Mouse (Mus musculus) liver, adult 2 months (tissue): Measurements from ENCODE around the gene Hist1h4m. TPM values are rescaled to one million over a fixed set of nuclear protein-coding genes. Genes with fewer than 3 reads are reported as not detected.
"Not testable (repeated sequence)": the region's sequence is repeated elsewhere in the genome, so short reads cannot be mapped to it uniquely, and the experiment has no call there.

ENCODE experiments used
- DNase-seq: peaks from one replicate; pipeline ENCODE4 v3.0.0-alpha.2; 2011; ENCODE audit warnings: low read depth, low spot score; ENCODE audit errors: extremely low read depth
- H3K27ac ChIP-seq: fragments of 200-500 bp; replicated peaks from 2 replicates; pipeline ENCODE4 v1.5.1; 2012; ENCODE audit warnings: low read depth, mild to moderate bottlenecking, control low read depth, inconsistent platforms, low read length; ENCODE audit not compliant: insufficient read depth
- H3K27me3 ChIP-seq: fragments of 200-500 bp; 2 replicates; pipeline ENCODE4 v1.6.1; 2012; ENCODE audit warnings: mild to moderate bottlenecking, moderate library complexity, low read length, inconsistent platforms; ENCODE audit not compliant: control insufficient read depth, insufficient read depth
- H3K36me3 ChIP-seq: fragments of 200-500 bp; 2 replicates; pipeline ENCODE4 v1.6.1; 2012; ENCODE audit warnings: low read length, inconsistent platforms; ENCODE audit not compliant: control insufficient read depth, insufficient read depth
- H3K4me1 ChIP-seq: fragments of 200-500 bp; 2 replicates; pipeline ENCODE4 v1.6.1; 2011; ENCODE audit warnings: low read length; ENCODE audit not compliant: control insufficient read depth, insufficient read depth
- H3K4me3 ChIP-seq: fragments of 200-500 bp; 2 replicates; pipeline ENCODE4 v1.5.1; 2011; ENCODE audit warnings: low read depth, mild to moderate bottlenecking, control low read depth, low read length, moderate library complexity; ENCODE audit not compliant: insufficient read depth
- H3K79me2 ChIP-seq: fragments of 200-500 bp; 2 replicates; pipeline ENCODE4 v1.6.1; 2012; ENCODE audit warnings: inconsistent platforms, mild to moderate bottlenecking, low read length, moderate library complexity; ENCODE audit not compliant: control insufficient read depth, insufficient read depth
- H3K9ac ChIP-seq: fragments of 200-500 bp; 2 replicates; pipeline ENCODE4 v1.6.1; 2012; ENCODE audit warnings: low read depth, mild to moderate bottlenecking, control low read depth, inconsistent platforms, low read length
- CTCF ChIP-seq: fragments of 200-500 bp; IDR thresholded peaks from 2 replicates; pipeline ENCODE4 v1.5.1; 2011; ENCODE audit warnings: low read depth, low read length, control low read depth
- POLR2A ChIP-seq: fragments of 200-500 bp; IDR thresholded peaks from 2 replicates; pipeline ENCODE4 v1.6.1; 2011; ENCODE audit warnings: low read length, control low read depth; ENCODE audit not compliant: insufficient read depth; ENCODE audit errors: extremely low read depth
- WGBS: fragments of 180-500 bp; shearing (Covaris S2); methylation state at CpG from one replicate; pipeline ENCODE4 v1.1.7; 2018; 5-methylcytosine and 5-hydroxymethylcytosine counted together
- polyA plus RNA-seq: library from polyadenylated mRNA; depleted of rRNA; stranded (reverse); fragments of >200 nt; gene quantifications from 2 replicates; pipeline ENCODE4 v1.2.3, GENCODE M21; 2012; rRNA removed
- total RNA-seq: library from RNA; depleted of rRNA; stranded (reverse); fragments of >200 nt; gene quantifications from 2 replicates; pipeline ENCODE4 v1.2.3, GENCODE M21; 2014; rRNA removed

Hist1h4m gene
- total and polyA plus RNA-seq, 2 experiments: 0.74 TPM; not detected in 1

- TF ChIP-seq CTCF (no peak), POLR2A (no peak)
These were observed 36.3 kb downstream of the Hist1h4m start for GRCm38 (mm10) chr13:21847883-21848282.

GRCm38 (mm10) chr13:21850696-21851095, 39.1 kb downstream of the Hist1h4m start:
- not testable (repeated sequence) for H3K4me1 ChIP-seq, DNase-seq, H3K27ac ChIP-seq, H3K9ac ChIP-seq, H3K79me2 ChIP-seq, H3K36me3 ChIP-seq, H3K4me3 ChIP-seq, H3K27me3 ChIP-seq
- WGBS: 80% methylated on average over 1 of the region's 1 CpGs

More at GRCm38 (mm10) chr13:21847883-21848282, 36.3 kb downstream of the Hist1h4m start:
- no peak overlapping the region for H3K9ac ChIP-seq
- no peak overlapping the region for H3K27ac ChIP-seq
- no peak for DNase-seq
- H3K79me2 ChIP-seq: no peaks in the 10 kb centered on the region
- H3K36me3 ChIP-seq: no peaks in the 10 kb centered on the region
- WGBS: 45% methylated on average over 8 of the region's 8 CpGs
- H3K27me3 ChIP-seq: no peaks in the 10 kb centered on the region
- no peaks in the 10 kb centered on the region for H3K4me1 ChIP-seq
- H3K4me3 ChIP-seq: no peak overlapping the region

- Histone ChIP-seq H3K27ac (no peak overlapping the region), H3K36me3 (no peaks in the 10 kb centered on the region), H3K79me2 (no peaks in the 10 kb centered on the region), H3K4me3 (no peak overlapping the region), H3K4me1 (0 out of 2 replicates have a peak, but pooled peaks cover 2% of the 10 kb centered on the region), H3K9ac (no peak overlapping the region), H3K27me3 (no peaks in the 10 kb centered on the region)
- DNase-seq: no peak
- WGBS: 67% methylated on average over 3 of the region's 3 CpGs
- TF ChIP-seq CTCF: no peak
- TF ChIP-seq POLR2A: no peak
These were observed 40.8 kb downstream of the Hist1h4m start for GRCm38 (mm10) chr13:21852215-21852945.

- TF ChIP-seq CTCF: no peak
- no peak for TF ChIP-seq POLR2A
- Histone ChIP-seq H3K36me3 (no peaks in the 10 kb centered on the region), H3K9ac (no peak overlapping the region), H3K79me2 (no peaks in the 10 kb centered on the region), H3K27me3 (no peaks in the 10 kb centered on the region), H3K4me3 (0 out of 2 replicates have a peak overlapping the region, but pooled peaks have one; percentile 50), H3K4me1 (0 out of 2 replicates have a peak, but pooled peaks cover 2% of the 10 kb centered on the region), H3K27ac (no peak overlapping the region)
- 5% methylated on average over 11 of the region's 11 CpGs for WGBS
- DNase-seq: peak; percentile 72
These were observed 43.6 kb downstream of the Hist1h4m start for GRCm38 (mm10) chr13:21855146-21855545.

- H3K79me2 ChIP-seq: no peaks in the 10 kb centered on the region
- no peaks in the 10 kb centered on the region for H3K27me3 ChIP-seq
- TF ChIP-seq POLR2A (no peak), CTCF (no peak)
- no peaks in the 10 kb centered on the region for H3K36me3 ChIP-seq
- H3K4me1 ChIP-seq: 0 out of 2 replicates have a peak, but pooled peaks cover 2% of the 10 kb centered on the region
- peak overlapping the region; percentile 50 for H3K4me3 ChIP-seq
- 11% methylated on average over 15 of the region's 15 CpGs for WGBS
- DNase-seq: peak; percentile 33
- no peak overlapping the region for H3K9ac ChIP-seq
- H3K27ac ChIP-seq: no peak overlapping the region
These were observed 44.2 kb downstream of the Hist1h4m start for GRCm38 (mm10) chr13:21855698-21856162.

- no peak overlapping the region for H3K9ac ChIP-seq
- H3K4me1 ChIP-seq: no peaks in the 10 kb centered on the region
- 38% methylated on average over 5 of the region's 5 CpGs for WGBS
- H3K27me3 ChIP-seq: no peaks in the 10 kb centered on the region
- TF ChIP-seq POLR2A: no peak
- TF ChIP-seq CTCF: no peak
- no peaks in the 10 kb centered on the region for H3K79me2 ChIP-seq
- H3K36me3 ChIP-seq: no peaks in the 10 kb centered on the region
- DNase-seq: no peak
- no peak overlapping the region for H3K4me3 ChIP-seq
- no peak overlapping the region for H3K27ac ChIP-seq
These were observed 50.1 kb downstream of the Hist1h4m start for GRCm38 (mm10) chr13:21861608-21862007.

Other genes starting within 250 kb of the Hist1h4m start
Only the 30 nearest of the 31 such genes appear.
- gene Olfr1364, start 230.0 kb upstream of the Hist1h4m start, total RNA-seq: not detected in 2 replicates
- gene Olfr1364, start 230.0 kb upstream of the Hist1h4m start, polyA plus RNA-seq: not detected in 2 replicates
- not detected in 2 replicates for gene Olfr1362, start 197.7 kb upstream of the Hist1h4m start, total RNA-seq
- not detected in 2 replicates for gene Olfr1362, start 197.7 kb upstream of the Hist1h4m start, polyA plus RNA-seq
- gene Olfr11, start 169.2 kb upstream of the Hist1h4m start, total RNA-seq: not detected in 2 replicates
- not detected in 2 replicates for gene Olfr11, start 169.2 kb upstream of the Hist1h4m start, polyA plus RNA-seq
- not detected in 2 replicates for gene Olfr1361, start 148.4 kb upstream of the Hist1h4m start, total RNA-seq
- gene Olfr1361, start 148.4 kb upstream of the Hist1h4m start, polyA plus RNA-seq: not detected in 2 replicates
- gene Olfr1360, start 134.3 kb upstream of the Hist1h4m start, total RNA-seq: not detected in 2 replicates
- not detected in 2 replicates for gene Olfr1360, start 134.3 kb upstream of the Hist1h4m start, polyA plus RNA-seq
- gene Olfr1359, start 113.6 kb upstream of the Hist1h4m start, total RNA-seq: not detected in 2 replicates
- gene Olfr1359, start 113.6 kb upstream of the Hist1h4m start, polyA plus RNA-seq: not detected in 2 replicates
- gene Hist1h2bl, start 95.6 kb upstream of the Hist1h4m start, total RNA-seq: 1.4 and 1.5 TPM in 2 replicates
- 0.90 TPM in 1 of 2 replicates, not detected in the other for gene Hist1h2bl, start 95.6 kb upstream of the Hist1h4m start, polyA plus RNA-seq
- 8.9 and 10.2 TPM in 2 replicates for gene Hist1h2ai, start 95.3 kb upstream of the Hist1h4m start, total RNA-seq
- 0.64 and 1.6 TPM in 2 replicates for gene Hist1h2ai, start 95.3 kb upstream of the Hist1h4m start, polyA plus RNA-seq
- gene Hist1h3h, start 94.1 kb upstream of the Hist1h4m start, total RNA-seq: 24.2 and 48.6 TPM in 2 replicates
- gene Hist1h3h, start 94.1 kb upstream of the Hist1h4m start, polyA plus RNA-seq: 1.8 TPM in 1 of 2 replicates, not detected in the other
- 2.8 and 7.2 TPM in 2 replicates for gene Hist1h2bm, start 89.7 kb upstream of the Hist1h4m start, total RNA-seq
- gene Hist1h2bm, start 89.7 kb upstream of the Hist1h4m start, polyA plus RNA-seq: not detected in 2 replicates
- 21.5 and 24.9 TPM in 2 replicates for gene Hist1h4j, start 76.7 kb upstream of the Hist1h4m start, total RNA-seq
- 0.31 and 1.1 TPM in 2 replicates for gene Hist1h4j, start 76.7 kb upstream of the Hist1h4m start, polyA plus RNA-seq
- 41.2 and 45.6 TPM in 2 replicates for gene Hist1h4k, start 61.2 kb upstream of the Hist1h4m start, total RNA-seq
- 3.6 and 8.6 TPM in 2 replicates for gene Hist1h4k, start 61.2 kb upstream of the Hist1h4m start, polyA plus RNA-seq
- 3.3 and 6.0 TPM in 2 replicates for gene Hist1h2ak, start 57.9 kb upstream of the Hist1h4m start, total RNA-seq
- 0.47 TPM in 1 of 2 replicates, not detected in the other for gene Hist1h2ak, start 57.9 kb upstream of the Hist1h4m start, polyA plus RNA-seq
- 4.6 and 10.8 TPM in 2 replicates for gene Hist1h2bn, start 57.6 kb upstream of the Hist1h4m start, total RNA-seq
- not detected in 2 replicates for gene Hist1h2bn, start 57.6 kb upstream of the Hist1h4m start, polyA plus RNA-seq
- gene Hist1h1b, start 31.1 kb upstream of the Hist1h4m start, total RNA-seq: 3.5 and 4.5 TPM in 2 replicates
- 0.35 TPM in 1 of 2 replicates, not detected in the other for gene Hist1h1b, start 31.1 kb upstream of the Hist1h4m start, polyA plus RNA-seq
- 26.6 and 38.0 TPM in 2 replicates for gene Hist1h3i, start 28.4 kb upstream of the Hist1h4m start, total RNA-seq
- 4.1 and 5.4 TPM in 2 replicates for gene Hist1h3i, start 28.4 kb upstream of the Hist1h4m start, polyA plus RNA-seq
- gene Hist1h2an, start 24.5 kb upstream of the Hist1h4m start, total RNA-seq: 7.3 and 8.7 TPM in 2 replicates
- gene Hist1h2an, start 24.5 kb upstream of the Hist1h4m start, polyA plus RNA-seq: not detected in 2 replicates
- gene Hist1h2bp, start 24.3 kb upstream of the Hist1h4m start, total RNA-seq: 0.40 and 0.74 TPM in 2 replicates
- gene Hist1h2bp, start 24.3 kb upstream of the Hist1h4m start, polyA plus RNA-seq: not detected in 2 replicates
- 2.1 and 4.9 TPM in 2 replicates for gene Hist1h2bq, start 1.5 kb upstream of the Hist1h4m start, total RNA-seq
- 1.2 and 11.7 TPM in 2 replicates for gene Hist1h2bq, start 1.5 kb upstream of the Hist1h4m start, polyA plus RNA-seq
- 0.55 TPM in 1 of 2 replicates, not detected in the other for gene Hist1h2ao, start 1.3 kb upstream of the Hist1h4m start, total RNA-seq
- gene Hist1h2ao, start 1.3 kb upstream of the Hist1h4m start, polyA plus RNA-seq: not detected in 2 replicates
- 336 and 466 TPM in 2 replicates for gene Hist1h4n, start 20.4 kb downstream of the Hist1h4m start, total RNA-seq
- 4.5 and 8.5 TPM in 2 replicates for gene Hist1h4n, start 20.4 kb downstream of the Hist1h4m start, polyA plus RNA-seq
- gene Hist1h2ap, start 21.8 kb downstream of the Hist1h4m start, total RNA-seq: 37.4 and 51.8 TPM in 2 replicates
- 6.3 and 14.0 TPM in 2 replicates for gene Hist1h2ap, start 21.8 kb downstream of the Hist1h4m start, polyA plus RNA-seq
- 0.65 and 1.3 TPM in 2 replicates for gene Hist1h2br, start 22.0 kb downstream of the Hist1h4m start, total RNA-seq
- gene Hist1h2br, start 22.0 kb downstream of the Hist1h4m start, polyA plus RNA-seq: 1.0 and 11.9 TPM in 2 replicates
- 0.18 and 0.60 TPM in 2 replicates for gene Zfp184, start 133.3 kb downstream of the Hist1h4m start, total RNA-seq
- 0.07 and 0.11 TPM in 2 replicates for gene Zfp184, start 133.3 kb downstream of the Hist1h4m start, polyA plus RNA-seq
- gene Pom121l2, start 169.4 kb downstream of the Hist1h4m start, total RNA-seq: not detected in 2 replicates
- not detected in 2 replicates for gene Pom121l2, start 169.4 kb downstream of the Hist1h4m start, polyA plus RNA-seq
- not detected in 2 replicates for gene Prss16, start 198.0 kb downstream of the Hist1h4m start, total RNA-seq
- 0.12 TPM in 1 of 2 replicates, not detected in the other for gene Prss16, start 198.0 kb downstream of the Hist1h4m start, polyA plus RNA-seq
- gene Hist1h2ah, start 223.8 kb downstream of the Hist1h4m start, total RNA-seq: 1.8 and 2.6 TPM in 2 replicates
- not detected in 2 replicates for gene Hist1h2ah, start 223.8 kb downstream of the Hist1h4m start, polyA plus RNA-seq
- 15.6 and 28.1 TPM in 2 replicates for gene Hist1h2bk, start 224.1 kb downstream of the Hist1h4m start, total RNA-seq
- 0.46 and 0.48 TPM in 2 replicates for gene Hist1h2bk, start 224.1 kb downstream of the Hist1h4m start, polyA plus RNA-seq
- 6.8 and 9.2 TPM in 2 replicates for gene Hist1h4i, start 229.6 kb downstream of the Hist1h4m start, total RNA-seq
- gene Hist1h4i, start 229.6 kb downstream of the Hist1h4m start, polyA plus RNA-seq: 5.2 and 12.3 TPM in 2 replicates
- 11.1 and 22.4 TPM in 2 replicates for gene Hist1h2ag, start 231.2 kb downstream of the Hist1h4m start, total RNA-seq
- 0.55 TPM in 1 of 2 replicates, not detected in the other for gene Hist1h2ag, start 231.2 kb downstream of the Hist1h4m start, polyA plus RNA-seq